Mouse (Mus musculus) ovary, postnatal 14 days (tissue): ENCODE measurements at regions not wholly inside any gene's neighbourhood (a gene's known extent, or its start where the extent isn't known, plus 50 kb on each side); places are given as distances from the start of the nearest gene placed in this dataset.
A peak's percentile ranks its signal among the peaks of the same experiment; 100 is the strongest.

ENCODE experiments used
- DNase-seq: peaks from one replicate; pipeline ENCODE4 v3.0.0; 2022; ENCODE audit warnings: low spot score

DNA sequence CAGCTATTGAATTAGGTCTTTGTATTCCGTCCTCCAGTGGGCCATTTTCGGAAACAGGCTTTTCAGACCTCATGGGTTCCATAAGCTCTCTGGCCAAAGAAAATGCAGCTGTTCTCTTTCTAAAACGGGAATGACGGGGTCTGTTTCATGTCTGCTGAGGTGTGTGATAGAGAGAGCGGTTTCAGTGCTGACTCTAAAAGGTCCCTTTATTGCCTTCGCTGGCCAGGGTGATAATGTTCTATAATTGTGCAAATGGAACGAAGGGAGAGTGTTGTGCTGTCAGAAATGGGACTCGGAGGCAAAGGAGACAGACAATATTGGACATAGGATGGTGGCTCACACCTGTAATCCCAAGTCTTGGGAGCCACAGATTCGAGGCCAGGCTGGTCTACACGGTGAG is 53.5 kb upstream of the Osbpl8 start:
- DNase-seq, result no peak

DNA sequence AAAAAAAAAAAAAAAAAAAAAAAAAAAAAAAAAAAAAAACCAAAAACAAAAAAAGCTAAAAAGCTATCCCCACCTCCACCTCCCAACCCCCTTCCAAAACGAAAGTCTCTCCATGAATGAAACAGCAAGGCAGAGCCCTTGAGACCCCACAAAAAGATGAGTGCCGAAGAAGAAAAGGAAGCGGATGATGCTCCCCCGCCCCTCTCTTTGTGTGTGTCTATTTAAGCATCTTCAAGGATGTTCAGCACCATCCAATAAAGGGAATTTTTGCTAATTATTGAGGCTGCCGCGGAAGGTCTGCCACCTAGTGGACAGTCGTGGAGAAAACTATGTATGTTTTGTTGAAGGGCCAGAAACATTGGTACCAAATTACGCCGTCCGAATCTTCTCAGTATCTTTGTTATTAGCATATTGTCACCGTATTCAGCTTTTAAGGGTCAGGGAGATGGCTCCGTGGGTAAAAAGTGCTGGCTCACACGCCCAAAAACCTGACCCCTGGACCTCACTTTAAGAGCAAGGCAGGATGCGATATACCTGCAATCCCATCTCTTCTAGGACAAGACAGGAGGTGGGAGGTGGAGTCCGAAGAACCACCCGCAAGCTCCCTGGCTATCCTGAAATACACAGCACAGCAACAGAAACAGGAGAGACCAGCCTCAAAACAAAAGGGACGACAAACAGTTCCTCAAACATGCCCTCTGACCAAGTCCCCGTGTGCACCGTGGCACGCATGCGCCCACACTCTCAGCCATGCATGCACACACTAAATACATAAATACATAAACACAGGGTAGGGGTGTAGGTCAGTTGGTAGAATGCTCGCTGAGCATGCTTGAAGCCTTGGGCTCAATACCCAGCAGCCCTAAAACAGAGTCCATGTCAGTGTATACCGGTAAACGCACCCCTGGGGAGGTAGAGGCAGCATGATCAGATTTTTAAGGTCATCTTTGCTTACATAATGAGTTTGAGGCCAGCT is 55.6 kb upstream of the Osbpl8 start:
- DNase-seq, result peak; percentile 40

DNA sequence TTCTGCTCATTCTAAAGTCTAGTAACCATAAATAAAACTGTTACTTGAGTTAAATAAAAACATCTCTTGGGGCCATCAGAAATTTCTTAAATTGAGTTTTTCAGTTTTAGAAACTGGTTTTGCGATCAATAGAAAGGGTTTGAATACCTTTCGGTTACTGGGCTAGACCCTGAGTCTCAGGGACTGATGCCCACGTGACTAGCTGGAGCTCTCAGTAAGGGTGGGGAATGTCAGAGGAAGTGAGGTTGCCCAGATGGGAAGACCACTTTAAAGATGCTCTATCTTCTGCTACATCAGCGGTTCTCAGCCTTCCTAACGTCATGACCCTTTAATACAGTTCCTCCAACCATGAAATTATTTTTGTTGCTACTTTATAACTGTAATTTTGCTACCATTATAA is 56.7 kb upstream of the Osbpl8 start:
- DNase-seq, result no peak

DNA sequence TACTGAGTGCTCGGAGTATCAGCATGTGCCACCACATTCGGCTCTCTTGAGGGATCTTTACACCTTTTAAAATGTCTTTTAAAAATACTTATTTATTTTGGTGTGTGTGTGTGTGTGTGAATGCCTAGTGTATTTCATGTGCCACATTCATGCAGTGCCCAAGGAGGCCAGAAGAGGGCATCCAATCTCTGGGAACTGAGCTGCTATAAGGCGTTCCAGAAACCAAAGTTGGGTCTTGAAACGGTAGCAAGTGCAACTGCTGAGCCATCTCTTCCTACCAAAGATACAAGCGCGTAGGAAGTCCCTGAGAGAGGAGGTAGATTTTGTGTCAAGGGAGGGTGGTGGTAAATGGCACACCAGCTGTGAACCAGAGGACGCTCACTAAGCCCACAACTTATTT is 57.2 kb upstream of the Osbpl8 start:
- peak; percentile 33 for DNase-seq

DNA sequence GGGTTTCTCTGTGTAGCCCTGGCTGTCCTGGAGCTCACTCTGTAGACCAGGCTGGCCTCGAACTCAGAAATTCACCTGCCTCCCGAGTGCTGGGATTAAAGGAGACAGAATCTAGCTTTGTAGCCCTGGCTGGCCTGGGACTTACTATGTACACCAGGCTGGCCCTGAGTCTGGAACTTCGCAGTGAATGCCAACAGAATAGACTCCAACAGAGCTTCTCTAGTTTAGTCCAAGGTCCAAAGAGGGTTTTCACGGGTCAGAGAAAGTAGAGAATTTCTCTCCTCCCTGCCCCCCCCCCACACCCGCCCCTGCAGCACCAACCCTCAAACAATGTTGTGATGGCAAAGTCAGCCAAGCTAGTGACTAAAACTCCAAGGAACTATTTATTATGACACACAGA is 58.1 kb upstream of the Osbpl8 start:
- no peak for DNase-seq

DNA sequence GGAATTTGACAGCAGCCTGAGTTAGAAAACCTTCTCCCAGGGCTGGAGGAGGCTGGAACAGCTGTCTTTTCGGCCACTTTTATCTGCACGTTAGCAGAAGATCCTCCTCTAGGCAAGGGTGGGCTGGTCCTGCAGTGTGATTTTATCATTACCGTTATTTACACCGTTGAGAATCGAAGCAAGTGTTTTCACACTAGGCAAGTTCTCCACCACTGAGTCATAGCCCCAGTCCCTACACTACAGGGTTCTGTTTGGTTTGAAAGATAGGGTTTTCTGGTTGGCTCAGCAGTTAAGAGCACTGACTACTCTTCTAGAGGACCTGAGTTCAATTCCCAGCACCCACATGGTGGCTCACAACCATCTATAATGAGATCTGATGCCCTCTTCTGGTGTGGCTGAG is 58.9 kb upstream of the Osbpl8 start:
- no peak for DNase-seq

DNA sequence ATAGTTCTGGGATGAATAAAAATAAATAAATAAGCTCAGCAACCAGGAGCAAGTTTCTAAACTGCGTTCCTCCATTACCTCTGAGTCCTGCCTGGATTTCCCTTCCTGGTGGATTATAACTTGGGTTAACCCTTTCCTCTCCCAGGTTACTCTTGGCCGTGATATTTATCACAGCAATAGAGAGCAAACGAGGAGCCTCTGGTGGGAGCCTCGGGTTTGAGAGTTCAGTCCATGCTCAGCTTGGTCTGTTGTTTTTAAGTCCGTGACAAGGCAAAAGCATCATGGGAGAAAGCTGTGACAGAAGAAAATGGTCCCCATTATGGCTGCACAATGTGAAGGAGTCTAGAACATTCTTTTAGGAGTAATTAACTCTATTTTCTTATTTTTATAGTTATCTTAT is 61.0 kb upstream of the Osbpl8 start:
- no peak for DNase-seq

DNA sequence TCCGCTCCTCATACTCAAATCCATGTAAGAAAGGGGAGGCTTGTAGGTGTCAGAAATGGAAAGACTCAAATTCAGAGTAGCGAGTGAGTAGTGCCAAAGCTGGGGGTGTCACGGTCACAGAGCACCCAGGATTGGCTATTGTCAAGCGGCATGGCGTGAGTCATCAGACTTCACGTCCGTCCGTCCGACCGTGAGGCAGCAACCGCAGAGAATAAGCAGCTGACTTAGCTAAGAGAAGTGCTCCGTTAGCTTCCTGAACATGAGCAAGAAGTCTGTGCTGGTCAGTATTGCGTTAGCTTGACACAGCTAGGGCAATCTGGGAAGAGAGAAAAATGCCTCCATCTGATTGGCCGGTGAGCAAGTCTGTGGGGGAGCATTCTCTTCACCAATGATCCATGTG is 61.5 kb upstream of the Osbpl8 start:
- no peak for DNase-seq

DNA sequence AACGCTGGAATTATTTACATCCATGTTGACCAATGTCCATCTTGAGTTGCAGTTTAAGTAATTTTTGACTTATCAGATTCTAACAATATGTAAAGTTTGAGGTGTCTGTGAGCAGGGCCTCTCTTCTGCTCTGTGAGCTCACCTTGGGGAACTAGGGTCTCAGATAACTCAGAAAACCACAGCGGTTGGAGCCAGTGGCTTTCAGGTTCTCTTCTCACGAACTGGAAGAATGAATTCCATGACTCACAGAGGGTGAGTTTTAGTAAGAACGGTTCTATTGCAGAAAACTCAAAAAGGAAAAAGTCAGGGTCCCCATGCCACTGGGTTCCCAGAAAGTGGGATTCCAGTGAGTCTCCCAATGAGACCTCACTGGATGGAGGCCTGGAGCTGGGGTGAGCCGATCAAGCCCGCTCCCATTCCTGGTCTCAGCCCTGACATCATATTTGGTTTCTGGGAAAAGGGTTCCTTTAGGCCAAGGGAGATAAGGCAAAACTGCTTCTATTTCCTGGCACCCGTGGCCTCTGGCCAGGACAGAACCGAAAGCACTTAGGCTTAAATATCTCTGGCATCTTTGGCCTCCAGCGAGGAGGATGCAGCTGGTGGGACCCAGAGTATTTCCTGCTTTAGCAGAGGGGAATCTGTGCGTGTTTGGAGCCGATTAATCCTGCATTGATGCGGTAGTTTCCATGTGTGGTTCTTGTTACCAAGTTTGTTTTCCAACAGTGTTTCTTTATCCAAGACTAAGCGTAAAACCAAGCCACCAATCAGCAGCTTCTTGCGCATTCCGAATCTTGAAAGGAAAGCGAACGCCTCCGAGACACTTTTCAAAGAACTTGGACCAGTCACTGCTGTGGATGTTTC is 62.4 kb upstream of the Osbpl8 start:
- DNase-seq, result no peak

DNA sequence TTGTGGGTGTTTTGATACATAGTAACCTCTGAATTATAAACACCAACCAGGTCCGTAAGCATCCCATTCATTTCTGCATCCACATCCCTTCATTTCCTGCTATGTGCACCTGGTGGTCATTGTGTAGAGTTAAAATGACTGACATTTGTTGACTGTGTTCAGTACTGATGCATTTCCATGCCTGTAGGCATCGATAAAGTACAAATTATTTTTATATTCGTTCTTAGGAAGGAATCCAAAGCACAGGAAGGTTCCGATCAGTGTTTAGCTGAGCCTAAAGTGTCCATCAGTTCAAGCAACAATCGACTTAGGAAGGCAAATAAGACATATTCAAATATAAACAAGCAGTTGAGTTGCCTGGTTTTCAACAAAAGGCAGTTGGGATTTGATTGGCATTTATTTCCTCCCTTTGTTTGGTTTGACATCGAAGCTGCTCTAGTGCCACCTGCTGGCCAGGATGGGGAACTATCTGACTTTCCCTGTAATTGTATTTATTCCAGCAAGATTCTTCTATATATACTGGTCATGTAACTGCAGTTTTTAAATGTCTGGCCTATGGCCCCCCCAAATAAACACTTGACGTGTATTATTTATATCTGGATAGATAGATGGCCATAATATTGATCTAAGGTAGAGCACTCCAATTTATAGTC is 64.6 kb upstream of the Osbpl8 start:
- peak; percentile 58 for DNase-seq

DNA sequence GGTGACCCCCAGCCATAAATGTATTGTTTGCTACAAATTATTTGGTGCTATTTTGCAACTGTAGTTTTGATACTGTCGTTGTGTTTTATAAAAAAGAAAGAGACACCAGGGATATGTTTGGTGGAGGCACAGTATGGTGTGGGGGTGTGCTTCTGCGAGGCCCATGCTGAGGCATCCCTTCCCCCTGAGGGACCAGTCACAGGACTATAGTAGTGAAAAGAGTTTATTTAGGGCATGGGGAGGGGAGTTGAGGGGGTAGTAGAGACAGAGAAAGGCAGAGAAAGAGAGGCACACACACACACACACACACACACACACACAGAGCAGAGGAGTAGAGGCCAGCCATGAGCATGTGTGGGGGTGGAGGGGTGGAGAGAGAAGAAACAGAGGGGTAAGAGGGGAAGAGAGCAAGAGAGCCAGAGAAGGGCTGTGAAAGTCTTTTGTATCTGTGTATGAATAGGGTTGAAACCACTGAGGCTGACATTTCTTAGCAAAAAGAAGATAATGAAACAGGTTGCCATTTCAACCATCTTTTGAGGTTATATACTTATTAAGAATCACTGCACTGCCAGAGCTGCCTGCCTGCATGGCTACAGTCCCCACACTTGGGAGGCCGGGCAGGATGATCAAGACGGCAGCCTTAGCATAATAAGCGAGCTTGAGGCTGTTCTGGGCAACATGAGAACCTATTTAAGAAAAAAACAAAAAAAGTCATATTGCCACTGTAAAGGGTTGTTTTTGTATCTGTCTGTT is 65.3 kb upstream of the Osbpl8 start:
- no peak for DNase-seq

DNA sequence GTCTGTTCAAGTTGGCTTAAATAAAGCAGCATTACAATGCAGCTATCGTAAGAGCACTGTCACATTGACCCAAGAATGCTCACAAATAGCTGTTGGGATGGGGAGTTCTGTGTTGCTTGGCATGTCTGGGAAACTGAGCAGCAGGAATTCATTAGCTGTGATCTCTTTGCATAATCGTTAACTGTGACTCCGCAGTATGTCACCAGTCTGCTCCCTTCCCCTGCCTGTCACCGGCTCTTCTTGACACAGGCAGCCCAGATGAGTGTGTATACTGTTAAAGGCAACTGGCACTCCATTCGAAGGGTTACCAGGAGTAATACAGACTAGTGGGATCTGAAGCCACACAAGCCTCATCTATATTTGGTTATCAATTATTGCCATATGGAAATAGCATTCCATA is 67.3 kb upstream of the Osbpl8 start:
- no peak for DNase-seq

DNA sequence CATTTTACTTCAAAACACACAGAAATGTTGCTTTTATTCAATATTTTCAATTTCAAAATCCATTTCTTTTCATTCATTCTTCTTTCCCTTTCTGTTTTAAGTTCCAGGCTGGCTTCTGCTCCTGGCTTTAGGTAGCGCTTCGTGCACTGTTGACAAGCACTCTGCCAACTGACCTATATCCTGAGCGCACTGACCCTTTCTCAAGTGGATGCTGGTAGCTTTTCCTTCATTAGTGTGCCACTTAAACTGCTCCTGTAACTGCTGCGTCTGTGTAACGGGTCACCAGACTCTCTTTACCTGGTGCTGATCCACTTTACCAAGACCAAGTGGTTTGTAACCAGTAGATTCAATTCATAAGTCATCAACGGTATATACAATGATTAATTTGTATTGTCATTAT is 67.7 kb upstream of the Osbpl8 start:
- DNase-seq, result no peak

DNA sequence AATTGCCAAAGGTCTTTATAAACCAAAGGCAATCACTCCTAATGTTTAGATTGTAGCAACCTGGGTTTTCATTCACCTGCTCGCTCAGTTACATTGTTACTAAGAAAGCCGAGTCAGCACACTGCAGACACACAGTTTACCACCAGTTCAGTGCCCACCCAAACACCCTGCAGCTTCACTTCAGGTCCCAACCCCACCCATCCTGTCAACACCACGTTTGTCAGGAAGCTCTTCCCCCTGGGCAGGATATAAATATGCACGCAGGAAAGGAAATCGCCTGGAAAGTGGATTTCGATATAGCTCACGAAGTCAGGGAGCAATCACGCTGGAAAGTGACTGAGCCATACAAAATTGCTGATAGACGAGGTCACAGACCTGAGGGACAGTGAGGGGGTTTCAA is 70.1 kb upstream of the Osbpl8 start:
- DNase-seq, result no peak

DNA sequence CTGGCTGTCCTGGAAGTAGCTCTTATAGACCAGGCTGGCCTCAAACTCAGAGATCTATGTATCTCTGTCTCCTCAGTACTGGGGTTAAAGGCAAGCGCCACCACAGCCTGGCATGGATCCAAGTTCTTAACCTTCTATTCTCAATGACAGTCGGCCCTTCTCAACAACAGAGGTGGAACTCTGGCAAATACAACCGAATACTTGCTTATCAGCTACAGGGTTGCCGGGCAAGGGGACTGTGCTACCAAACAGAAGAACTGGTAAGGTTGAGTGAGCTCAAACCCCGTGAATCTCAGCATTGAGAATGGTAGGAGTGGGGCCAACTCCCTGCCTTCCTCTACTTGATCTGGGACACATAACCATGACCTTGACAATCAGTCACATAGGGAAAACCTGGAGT is 75.2 kb upstream of the Osbpl8 start:
- no peak for DNase-seq

DNA sequence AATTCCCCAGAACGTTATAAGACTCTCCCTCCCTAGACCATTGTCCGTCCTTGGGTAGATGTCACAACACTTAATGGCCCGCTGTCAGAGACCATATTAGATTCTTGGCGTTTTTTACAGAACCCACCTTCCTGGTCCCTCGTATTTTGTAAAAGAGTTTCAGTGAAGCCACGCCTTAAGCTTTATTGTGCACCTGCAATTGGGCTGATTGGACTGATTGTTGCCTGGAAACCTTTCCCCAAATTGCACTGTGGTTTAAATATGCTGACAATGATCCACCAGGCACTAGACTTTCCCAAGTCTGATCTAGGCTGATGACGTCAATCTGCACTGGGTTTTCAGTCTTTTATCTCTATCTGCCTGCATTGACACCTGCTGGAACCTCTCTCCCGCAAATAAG is 75.6 kb upstream of the Zdhhc17 start:
- DNase-seq, result no peak

DNA sequence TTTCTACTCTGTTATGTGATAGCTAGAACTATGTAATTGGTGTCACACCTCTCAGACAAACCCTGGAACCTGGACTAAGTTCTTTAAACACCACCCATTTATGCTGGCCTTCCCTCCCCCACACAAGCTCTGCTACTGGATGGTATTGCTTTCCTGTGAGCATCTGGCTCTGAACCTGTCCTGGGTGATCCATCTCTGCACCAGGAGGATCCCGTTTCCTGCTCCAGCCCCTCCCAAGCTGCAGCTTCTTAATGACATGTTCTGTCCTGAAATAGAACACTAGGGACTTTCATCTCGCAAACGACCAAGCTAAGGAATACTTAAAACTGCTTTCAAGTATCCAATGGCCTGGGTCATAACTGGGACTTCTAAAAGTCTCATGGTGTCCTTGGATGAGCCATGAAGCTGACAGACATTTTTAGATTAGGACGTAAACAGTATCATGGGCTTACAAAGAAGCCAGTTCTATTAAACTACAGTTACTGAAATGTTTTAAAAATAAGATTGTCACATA is 74.4 kb upstream of the Zdhhc17 start:
- DNase-seq, result no peak

DNA sequence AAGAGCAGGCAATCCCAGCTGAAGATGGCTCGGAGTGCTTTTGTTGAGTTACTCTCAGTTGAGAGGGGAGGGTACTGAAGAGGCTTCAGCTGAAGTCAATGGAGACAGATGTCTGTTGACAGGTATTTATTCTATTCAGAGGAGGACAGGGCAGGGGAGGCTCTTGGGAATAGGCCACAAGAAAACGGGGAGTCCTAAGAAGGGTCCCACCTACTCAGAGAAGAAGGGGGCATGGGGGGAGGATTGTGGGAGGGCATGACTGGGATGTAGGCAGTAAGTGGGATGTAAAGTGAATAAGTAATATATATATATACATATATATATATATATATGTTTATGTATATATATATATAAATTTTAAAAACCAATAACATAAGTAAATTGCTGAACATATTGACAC is 73.9 kb upstream of the Zdhhc17 start:
- DNase-seq, result no peak

DNA sequence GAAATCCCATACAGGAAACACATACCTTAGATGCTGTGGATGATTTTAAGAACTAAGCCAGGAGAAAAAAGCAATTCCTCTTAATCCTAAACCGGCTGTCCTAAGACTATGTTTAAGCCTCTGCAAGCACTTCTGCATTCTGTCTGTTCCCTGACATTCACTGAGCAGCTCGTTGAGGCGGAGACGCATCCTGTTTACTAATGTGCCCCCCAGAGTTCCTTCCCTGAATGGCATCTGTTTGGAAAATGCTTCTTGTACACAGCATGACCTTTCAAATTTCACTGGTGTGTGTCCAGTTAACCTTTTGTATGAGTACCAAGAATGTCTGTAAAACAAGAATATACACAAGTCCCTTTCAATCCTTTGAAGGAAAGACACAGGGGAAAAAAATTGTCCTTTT is 73.4 kb upstream of the Zdhhc17 start:
- no peak for DNase-seq

DNA sequence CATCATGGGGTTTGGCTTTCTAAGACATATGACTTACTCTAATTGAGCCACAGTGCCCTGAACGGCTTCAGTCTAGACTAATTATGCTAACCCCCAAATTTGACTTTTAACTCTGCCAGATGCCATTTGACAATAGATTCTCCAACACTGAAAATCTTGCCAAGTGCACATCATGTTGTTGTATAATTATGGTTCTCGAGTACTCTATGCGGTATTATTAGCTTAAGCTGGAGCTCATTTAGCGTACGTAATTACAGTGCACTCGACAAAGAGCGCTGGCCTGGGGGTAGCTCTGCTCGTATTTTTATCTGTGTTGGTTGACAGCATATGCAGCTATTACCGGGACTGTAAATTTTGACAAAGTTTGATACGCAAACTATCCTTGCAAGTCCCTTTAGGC is 70.4 kb upstream of the Zdhhc17 start:
- no peak for DNase-seq

DNA sequence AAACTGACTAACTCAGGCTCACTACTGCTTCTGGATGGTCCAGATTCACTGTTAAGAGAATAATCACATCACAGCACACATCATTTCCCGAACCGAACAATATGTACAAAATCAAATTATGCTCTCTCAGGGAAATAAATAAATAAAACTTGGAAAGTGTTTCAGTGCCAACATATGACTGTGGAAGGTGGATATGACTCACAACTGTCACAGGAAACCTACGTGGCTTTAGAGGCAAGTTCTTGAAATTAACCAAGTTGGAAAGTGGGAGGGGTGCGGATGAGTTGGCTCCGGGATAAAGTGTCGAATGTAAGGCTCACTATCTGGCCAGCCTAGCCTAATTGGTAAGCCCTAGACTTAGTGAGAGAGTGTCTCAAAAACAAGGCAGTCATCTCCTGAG is 69.1 kb upstream of the Zdhhc17 start:
- DNase-seq, result no peak

DNA sequence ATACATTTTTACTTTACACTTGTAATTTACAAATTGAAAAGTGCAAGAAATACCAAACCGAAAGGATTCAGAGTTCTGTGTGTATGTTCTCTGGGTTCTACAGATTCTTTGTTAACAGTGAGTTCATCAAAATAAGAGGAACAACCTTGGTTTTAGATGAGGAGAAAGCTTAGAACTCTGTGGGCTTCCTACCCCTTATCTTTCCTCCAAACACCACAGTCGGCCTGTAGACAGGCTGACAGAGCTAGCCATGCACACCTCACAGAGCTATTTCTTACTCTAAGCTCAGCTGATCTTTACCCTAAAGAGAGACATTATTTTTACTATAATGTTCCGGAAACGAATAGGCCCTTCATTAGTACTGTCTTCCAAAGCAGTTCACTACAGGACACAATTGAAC is 67.7 kb upstream of the Zdhhc17 start:
- DNase-seq, result no peak
